Mouse (Mus musculus) R1 (cell line): Measurements from ENCODE around the gene Tmem132d.

Source experiments
- DNase-seq: peaks from one replicate; pipeline ENCODE4 v3.0.0-alpha.2; 2018; ENCODE audit warnings: low read depth, low spot score

Tmem132d gene

GRCm38 (mm10) chr5:128407546-128407945 is 25.3 kb downstream of the Tmem132d start:
- DNase-seq, result no peak

GRCm38 (mm10) chr5:128405071-128405470 is 27.8 kb downstream of the Tmem132d start:
- DNase-seq, result peak; percentile 80

- DNase-seq, result peak; percentile 52
These were observed 28.7 kb downstream of the Tmem132d start for GRCm38 (mm10) chr5:128404223-128404622.

GRCm38 (mm10) chr5:128392372-128392771 is 40.5 kb downstream of the Tmem132d start:
- peak; percentile 72 for DNase-seq

- peak; percentile 77 for DNase-seq
These were observed 43.2 kb downstream of the Tmem132d start for GRCm38 (mm10) chr5:128389665-128390064.

- no peak for DNase-seq
These were observed 44.3 kb downstream of the Tmem132d start for GRCm38 (mm10) chr5:128388358-128389141.

GRCm38 (mm10) chr5:128369814-128370213 is 63.1 kb downstream of the Tmem132d start:
- DNase-seq, result no peak

GRCm38 (mm10) chr5:128369111-128369510 is 63.8 kb downstream of the Tmem132d start:
- DNase-seq, result no peak

GRCm38 (mm10) chr5:128365261-128365985 is 67.5 kb downstream of the Tmem132d start:
- DNase-seq, result no peak

GRCm38 (mm10) chr5:128360946-128361675 is 71.8 kb downstream of the Tmem132d start:
- DNase-seq, result no peak

GRCm38 (mm10) chr5:128348835-128349234 is 84.0 kb downstream of the Tmem132d start:
- peak; percentile 76 for DNase-seq

GRCm38 (mm10) chr5:128336841-128337240 is 96.0 kb downstream of the Tmem132d start:
- no peak for DNase-seq

- DNase-seq, result no peak
These were observed 100.1 kb downstream of the Tmem132d start for GRCm38 (mm10) chr5:128332766-128333165.

- DNase-seq, result peak; percentile 57
These were observed 102.5 kb downstream of the Tmem132d start for GRCm38 (mm10) chr5:128330351-128330750.

GRCm38 (mm10) chr5:128302387-128302786 is 130.5 kb downstream of the Tmem132d start:
- DNase-seq, result no peak

GRCm38 (mm10) chr5:128291191-128291590 is 141.7 kb downstream of the Tmem132d start:
- DNase-seq, result peak; percentile 60

GRCm38 (mm10) chr5:128273255-128273654 is 159.6 kb downstream of the Tmem132d start:
- no peak for DNase-seq

- no peak for DNase-seq
These were observed 165.5 kb downstream of the Tmem132d start for GRCm38 (mm10) chr5:128267366-128267765.

- no peak for DNase-seq
These were observed 188.7 kb downstream of the Tmem132d start for GRCm38 (mm10) chr5:128244219-128244618.

- DNase-seq, result no peak
These were observed 196.1 kb downstream of the Tmem132d start for GRCm38 (mm10) chr5:128236638-128237335.

GRCm38 (mm10) chr5:128235611-128236010 is 197.3 kb downstream of the Tmem132d start:
- DNase-seq, result no peak
